Mouse (Mus musculus): ENCODE data around the gene Kin. TPM values are rescaled to one million over a fixed set of nuclear protein-coding genes. Genes with fewer than 3 reads are reported as not detected.

The Kin gene
- polyA plus RNA-seq, 1 experiment from 2014 or later, result 39.9 TPM

DNA sequence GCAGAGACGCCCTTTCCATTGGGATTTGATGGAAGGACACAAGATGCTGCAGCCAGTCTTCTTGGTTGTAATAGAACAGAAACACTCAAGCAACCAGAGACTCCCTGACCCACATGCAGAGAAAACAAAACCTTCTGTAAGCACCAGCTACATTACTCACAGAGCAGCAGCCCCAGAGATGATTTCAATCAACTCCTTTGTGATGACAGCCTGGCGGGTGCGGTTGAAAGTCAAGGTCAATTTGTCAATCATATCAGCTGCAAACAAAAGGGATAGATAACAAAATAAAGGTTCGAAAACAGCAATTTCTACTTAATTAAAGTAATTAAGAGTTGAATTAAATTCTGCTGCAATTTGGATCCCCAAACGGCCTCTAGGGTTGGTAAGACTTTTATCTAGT lies 21.6 kb upstream of the Kin start:
- Histone ChIP-seq H3K4me1 (ENCODE audit: control insufficient read depth, insufficient read depth, low read length) (no peaks in the 10 kb centered on the region), H3K36me3 (ENCODE audit: control insufficient read depth, insufficient read depth, low read length) (peaks cover 16% of the 10 kb centered on the region; the same call in 1 of the 2 replicates), H3K27me3 (ENCODE audit: control insufficient read depth, insufficient read depth, low read length) (no peaks in the 10 kb centered on the region), H3K4me3 (ENCODE audit: low read depth, low read length) (no peak overlapping the region), H3K4me2 (ENCODE audit: low read depth, severe bottlenecking) (no peak overlapping the region), H3K9ac (ENCODE audit: low read length) (no peak overlapping the region), H3K27ac (replicated peaks; ENCODE audit: low read depth, low read length) (no peak overlapping the region), H3K9me3 (ENCODE audit: control insufficient read depth, low read length) (no peaks in the 10 kb centered on the region)
- 93% methylated on average over 5 of the region's 5 CpGs for WGBS
- ATAC-seq (ENCODE audit: insufficient number of reproducible peaks, low FRiP score, low TSS enrichment, low read depth) (no peak), DNase-seq (ENCODE audit: low spot score) (no peak)

GRCm38 (mm10) chr2:10071751-10072150 lies 8.6 kb upstream of the Kin start:
- 71% methylated on average over 7 of the region's 7 CpGs for WGBS
- Histone ChIP-seq H3K36me3 (ENCODE audit: control insufficient read depth, insufficient read depth, low read length) (peaks cover 15% of the 10 kb centered on the region), H3K27me3 (ENCODE audit: control insufficient read depth, insufficient read depth, low read length) (no peaks in the 10 kb centered on the region), H3K4me3 (ENCODE audit: low read depth, low read length) (no peak overlapping the region), H3K4me2 (ENCODE audit: low read depth, severe bottlenecking) (no peak overlapping the region), H3K27ac (replicated peaks; ENCODE audit: low read depth, low read length) (no peak overlapping the region), H3K9me3 (ENCODE audit: control insufficient read depth, low read length) (no peaks in the 10 kb centered on the region), H3K4me1 (ENCODE audit: control insufficient read depth, insufficient read depth, low read length) (no peaks in the 10 kb centered on the region), H3K9ac (ENCODE audit: low read length) (no peak overlapping the region)
- ATAC-seq (ENCODE audit: insufficient number of reproducible peaks, low FRiP score, low TSS enrichment, low read depth), result no peak
- DNase-seq (ENCODE audit: low spot score), result no peak

- ATAC-seq (ENCODE audit: insufficient number of reproducible peaks, low FRiP score, low TSS enrichment, low read depth) (no peak), DNase-seq (ENCODE audit: low spot score) (no peak)
- no peaks in the 10 kb centered on the region for H3K9me3 ChIP-seq (ENCODE audit: control insufficient read depth, low read length)
- WGBS, result 84% methylated on average over 7 of the region's 7 CpGs
- H3K36me3 ChIP-seq (ENCODE audit: control insufficient read depth, insufficient read depth, low read length), result peaks cover 6% of the 10 kb centered on the region; the same call in 1 of the 2 replicates
- H3K4me2 ChIP-seq (ENCODE audit: low read depth, severe bottlenecking), result no peak overlapping the region
- H3K27me3 ChIP-seq (ENCODE audit: control insufficient read depth, insufficient read depth, low read length), result no peaks in the 10 kb centered on the region
- no peak overlapping the region for H3K4me3 ChIP-seq (ENCODE audit: low read depth, low read length)
- no peak overlapping the region for H3K9ac ChIP-seq (ENCODE audit: low read length)
- H3K4me1 ChIP-seq (ENCODE audit: control insufficient read depth, insufficient read depth, low read length), result peaks cover 9% of the 10 kb centered on the region; the same call in 1 of the 2 replicates
- no peak overlapping the region for H3K27ac ChIP-seq (replicated peaks; ENCODE audit: low read depth, low read length)
Measured at GRCm38 (mm10) chr2:10074470-10074869, 5.9 kb upstream of the Kin start.

DNA sequence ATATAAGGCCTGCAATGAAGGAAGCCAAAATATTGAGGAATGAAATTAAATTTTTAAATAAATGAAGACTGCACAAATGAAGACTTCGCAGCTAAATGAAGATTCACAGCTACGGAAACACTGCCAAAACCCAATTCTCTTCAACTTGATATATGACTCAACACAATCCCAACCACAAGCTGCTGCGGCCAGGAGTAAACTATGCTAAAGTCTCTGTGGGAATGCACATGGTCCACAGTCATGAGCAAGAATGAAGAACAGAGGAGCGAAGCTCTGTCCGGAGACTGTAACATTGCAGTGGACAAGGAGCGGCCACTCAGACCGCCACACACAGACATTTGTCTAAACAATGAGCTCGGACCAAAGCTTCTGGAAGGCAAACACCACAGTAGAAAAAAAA lies 3.7 kb upstream of the Kin start:
- WGBS, result 90% methylated on average over 8 of the region's 8 CpGs
- DNase-seq (ENCODE audit: low spot score) (no peak), ATAC-seq (ENCODE audit: insufficient number of reproducible peaks, low FRiP score, low TSS enrichment, low read depth) (no peak)
- Histone ChIP-seq H3K36me3 (ENCODE audit: control insufficient read depth, insufficient read depth, low read length) (peaks cover 6% of the 10 kb centered on the region; the same call in 1 of the 2 replicates), H3K9me3 (ENCODE audit: control insufficient read depth, low read length) (no peaks in the 10 kb centered on the region), H3K27ac (replicated peaks; ENCODE audit: low read depth, low read length) (no peak overlapping the region), H3K4me1 (ENCODE audit: control insufficient read depth, insufficient read depth, low read length) (peaks cover 11% of the 10 kb centered on the region; the same call in 1 of the 2 replicates), H3K4me3 (ENCODE audit: low read depth, low read length) (no peak overlapping the region), H3K9ac (ENCODE audit: low read length) (no peak overlapping the region), H3K4me2 (ENCODE audit: low read depth, severe bottlenecking) (no peak overlapping the region), H3K27me3 (ENCODE audit: control insufficient read depth, insufficient read depth, low read length) (no peaks in the 10 kb centered on the region)

- under 1% methylated on average over 28 of the region's 28 CpGs for WGBS
- no peaks in the 10 kb centered on the region for H3K9me3 ChIP-seq (ENCODE audit: control insufficient read depth, low read length)
Measured at GRCm38 (mm10) chr2:10079745-10080309, 566 bp upstream of the Kin start.

GRCm38 (mm10) chr2:10081453-10082080 lies 1.2 kb downstream of the Kin start:
- ATAC-seq (ENCODE audit: insufficient number of reproducible peaks, low FRiP score, low TSS enrichment, low read depth) (no peak), DNase-seq (ENCODE audit: low spot score) (no peak)
- no peak overlapping the region for H3K27ac ChIP-seq (replicated peaks; ENCODE audit: low read depth, low read length)
- no peaks in the 10 kb centered on the region for H3K36me3 ChIP-seq (ENCODE audit: control insufficient read depth, insufficient read depth, low read length)
- WGBS, result 82% methylated on average over 5 of the region's 5 CpGs
- peaks cover 11% of the 10 kb centered on the region; the same call in 1 of the 2 replicates for H3K4me1 ChIP-seq (ENCODE audit: control insufficient read depth, insufficient read depth, low read length)
- H3K4me2 ChIP-seq (ENCODE audit: low read depth, severe bottlenecking), result peak overlapping the region; percentile 60
- H3K27me3 ChIP-seq (ENCODE audit: control insufficient read depth, insufficient read depth, low read length), result no peaks in the 10 kb centered on the region
- no peaks in the 10 kb centered on the region for H3K9me3 ChIP-seq (ENCODE audit: control insufficient read depth, low read length)
- H3K4me3 ChIP-seq (ENCODE audit: low read depth, low read length), result peak overlapping the region; percentile 70
- no peak overlapping the region for H3K9ac ChIP-seq (ENCODE audit: low read length)

More at GRCm38 (mm10) chr2:10079745-10080309, 566 bp upstream of the Kin start:
- Histone ChIP-seq H3K9ac (ENCODE audit: low read length) (peak overlapping the region; percentile 89), H3K4me3 (ENCODE audit: low read depth, low read length) (peak overlapping the region; percentile 70), H3K36me3 (ENCODE audit: control insufficient read depth, insufficient read depth, low read length) (peaks cover 2% of the 10 kb centered on the region; the same call in 1 of the 2 replicates), H3K4me2 (ENCODE audit: low read depth, severe bottlenecking) (peak overlapping the region; percentile 77), H3K27ac (replicated peaks; ENCODE audit: low read depth, low read length) (peak overlapping the region; percentile 49), H3K27me3 (ENCODE audit: control insufficient read depth, insufficient read depth, low read length) (no peaks in the 10 kb centered on the region), H3K4me1 (ENCODE audit: control insufficient read depth, insufficient read depth, low read length) (peaks cover 11% of the 10 kb centered on the region; the same call in 1 of the 2 replicates)
- no peak for DNase-seq (ENCODE audit: low spot score)
- ATAC-seq (ENCODE audit: insufficient number of reproducible peaks, low FRiP score, low TSS enrichment, low read depth), result no peak; the same call in 1 of the 2 replicates

DNA sequence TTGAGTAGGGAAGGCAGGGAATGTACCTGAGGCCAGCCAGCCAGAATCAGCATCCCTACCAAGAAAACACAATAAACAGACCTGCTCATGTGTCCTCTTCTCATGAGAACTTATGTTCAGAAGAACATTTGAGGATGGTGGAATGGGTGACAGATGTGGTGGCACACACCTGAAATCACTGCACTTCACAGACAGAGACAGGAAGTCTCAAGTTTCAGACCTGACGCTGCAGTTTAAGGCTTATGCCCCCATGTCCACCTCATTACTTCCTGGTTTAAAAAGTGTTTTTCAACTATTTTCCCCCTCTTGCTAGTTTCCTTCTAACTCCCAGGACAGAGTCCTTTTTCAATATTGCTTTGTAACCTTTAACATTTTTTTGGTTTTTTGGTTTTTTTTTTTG lies 2.3 kb downstream of the Kin start:
- H3K4me3 ChIP-seq (ENCODE audit: low read depth, low read length), result no peak overlapping the region

DNA sequence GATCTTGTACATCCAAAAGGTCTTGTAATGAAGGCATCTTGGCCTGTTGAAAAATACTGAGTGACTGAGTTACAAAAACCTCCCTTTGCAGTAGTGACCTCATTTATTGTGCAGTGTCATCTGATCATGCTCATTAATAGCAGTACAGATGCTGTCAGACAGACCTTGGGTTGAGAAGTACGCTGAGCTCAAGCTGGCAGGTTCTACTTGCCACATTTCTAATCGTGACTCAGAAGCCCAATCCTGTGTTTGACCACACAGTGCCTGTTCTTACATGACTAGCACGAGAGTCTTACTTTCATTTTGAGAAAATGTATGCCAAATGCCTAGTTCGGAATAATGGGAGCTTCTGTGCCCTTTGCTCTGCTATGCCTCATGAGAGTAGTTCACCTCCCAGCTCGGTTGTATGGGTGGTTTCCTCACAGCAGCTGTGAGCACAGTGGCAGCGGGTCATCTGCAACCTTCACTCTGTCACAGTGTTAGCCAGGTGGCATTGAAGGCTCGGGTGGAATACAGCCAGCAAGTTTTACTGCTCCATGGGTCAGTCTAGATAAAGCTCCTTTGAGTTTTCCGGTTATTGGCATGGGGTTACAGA lies 7.0 kb downstream of the Kin start:
- H3K27me3 ChIP-seq (ENCODE audit: control insufficient read depth, insufficient read depth, low read length), result no peaks in the 10 kb centered on the region
- no peaks in the 10 kb centered on the region for H3K4me1 ChIP-seq (ENCODE audit: control insufficient read depth, insufficient read depth, low read length)
- H3K36me3 ChIP-seq (ENCODE audit: control insufficient read depth, insufficient read depth, low read length), result peaks cover 14% of the 10 kb centered on the region
- H3K4me2 ChIP-seq (ENCODE audit: low read depth, severe bottlenecking), result no peak overlapping the region
- H3K27ac ChIP-seq (replicated peaks; ENCODE audit: low read depth, low read length), result no peak overlapping the region
- H3K4me3 ChIP-seq (ENCODE audit: low read depth, low read length), result no peak overlapping the region
- no peak for ATAC-seq (ENCODE audit: insufficient number of reproducible peaks, low FRiP score, low TSS enrichment, low read depth)
- WGBS, result 89% methylated on average over 8 of the region's 8 CpGs
- H3K9me3 ChIP-seq (ENCODE audit: control insufficient read depth, low read length), result no peaks in the 10 kb centered on the region
- no peak for DNase-seq (ENCODE audit: low spot score)
- no peak overlapping the region for H3K9ac ChIP-seq (ENCODE audit: low read length)

More for the DNA sequence above, 2.3 kb downstream of the Kin start:
- DNase-seq (ENCODE audit: low spot score) (no peak), ATAC-seq (ENCODE audit: insufficient number of reproducible peaks, low FRiP score, low TSS enrichment, low read depth) (no peak)
- Histone ChIP-seq H3K36me3 (ENCODE audit: control insufficient read depth, insufficient read depth, low read length) (peaks cover 3% of the 10 kb centered on the region; the same call in 1 of the 2 replicates), H3K4me2 (ENCODE audit: low read depth, severe bottlenecking) (no peak overlapping the region), H3K9me3 (ENCODE audit: control insufficient read depth, low read length) (no peaks in the 10 kb centered on the region), H3K27me3 (ENCODE audit: control insufficient read depth, insufficient read depth, low read length) (no peaks in the 10 kb centered on the region), H3K4me1 (ENCODE audit: control insufficient read depth, insufficient read depth, low read length) (peaks cover 11% of the 10 kb centered on the region; the same call in 1 of the 2 replicates), H3K9ac (ENCODE audit: low read length) (no peak overlapping the region), H3K27ac (replicated peaks; ENCODE audit: low read depth, low read length) (no peak overlapping the region)
- WGBS, result 34% methylated on average over 1 of the region's 1 CpGs
